Mouse (Mus musculus) 3134 (cell line): ENCODE measurements around the gene Il2ra.

ENCODE experiments used
- DNase-seq: peaks from one replicate; pipeline ENCODE4 v3.0.0-alpha.2; 2011; ENCODE audit warnings: low spot score; ENCODE audit not compliant: insufficient read length; ENCODE audit errors: extremely low read depth

Gene Il2ra

DNA sequence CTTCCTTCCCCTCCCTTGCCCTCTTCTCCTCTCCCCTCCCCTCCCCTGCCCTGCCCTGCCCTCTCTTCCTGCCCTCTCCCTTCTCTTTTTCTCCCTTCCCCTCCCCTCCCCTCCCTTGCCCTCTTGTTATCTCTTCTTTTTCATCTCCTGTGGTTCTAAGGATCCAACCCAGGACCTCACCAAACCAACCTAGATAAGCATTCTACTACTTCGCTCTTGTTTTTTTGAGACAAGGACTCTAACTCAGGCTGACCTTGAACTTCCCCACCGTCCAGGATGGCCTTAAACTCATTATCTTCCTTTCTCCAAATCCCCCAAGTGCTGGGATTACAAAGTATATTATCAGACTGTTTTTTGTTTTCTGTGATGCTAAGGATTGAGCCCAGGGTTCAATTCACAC, 10.2 kb downstream of the Il2ra start:
- no peak for DNase-seq

GRCm38 (mm10) chr2:11653330-11653729, 10.7 kb downstream of the Il2ra start:
- no peak for DNase-seq

DNA sequence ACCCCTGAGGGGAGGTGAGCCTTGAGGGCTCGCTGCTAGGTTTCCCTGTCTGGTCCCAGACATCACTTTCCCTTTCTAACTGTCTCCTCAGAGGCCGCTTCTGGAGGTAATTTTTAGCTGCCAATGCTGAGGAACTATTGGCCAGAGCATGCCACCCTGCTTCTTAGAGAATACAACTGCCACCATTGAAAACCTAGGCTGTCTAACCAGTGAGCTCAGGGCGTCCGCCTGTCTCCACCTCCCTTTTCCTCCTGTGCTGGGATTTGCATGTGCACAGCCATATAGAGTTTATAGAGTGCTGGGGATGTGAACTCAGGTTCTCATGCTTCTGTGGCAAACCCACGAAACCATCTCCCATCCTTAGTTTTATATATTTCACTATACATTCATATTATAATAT, 11.2 kb downstream of the Il2ra start:
- DNase-seq: no peak

- DNase-seq: peak; percentile 54
Observed at GRCm38 (mm10) chr2:11654990-11655931, 12.7 kb downstream of the Il2ra start.

DNA sequence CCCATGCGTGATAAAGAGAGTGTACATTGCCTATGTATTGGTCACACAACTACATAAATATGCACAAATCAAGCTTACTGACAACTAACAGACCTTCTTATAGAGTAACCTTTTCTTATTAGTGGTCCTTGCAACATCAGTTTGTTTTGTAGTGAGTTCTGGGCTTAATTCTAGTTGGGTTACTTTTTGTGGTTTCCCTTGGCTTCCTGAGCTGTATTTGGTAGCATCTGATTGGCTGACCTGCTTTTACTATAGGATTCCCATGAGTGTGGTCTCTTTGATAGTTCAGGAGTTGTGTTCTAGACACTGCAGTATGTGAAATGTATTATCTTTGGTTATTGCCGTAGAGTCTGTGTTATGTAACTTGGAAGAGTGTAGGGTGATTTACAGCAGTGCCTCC, 15.0 kb downstream of the Il2ra start:
- no peak for DNase-seq

DNA sequence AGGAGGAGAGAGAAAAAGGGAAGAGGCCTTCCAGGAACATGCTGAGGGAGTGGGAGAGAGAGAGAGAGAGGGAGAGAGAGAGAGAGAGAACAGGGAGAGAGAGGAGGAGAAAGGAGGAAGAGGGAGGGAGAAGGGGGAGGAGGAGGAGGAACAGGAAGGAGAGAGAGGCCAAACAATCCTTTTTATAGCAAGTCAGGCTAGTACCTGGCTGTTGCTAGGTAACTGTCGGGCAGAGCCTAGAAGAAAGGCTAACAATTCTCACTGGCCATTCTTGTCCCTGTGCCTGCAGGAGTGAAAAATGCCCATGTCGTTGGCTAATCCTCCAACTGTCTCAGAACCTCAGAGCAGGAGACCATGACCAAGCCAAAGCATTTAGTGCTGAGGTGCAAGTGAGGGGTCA, 16.7 kb downstream of the Il2ra start:
- no peak for DNase-seq

- no peak for DNase-seq
Observed at GRCm38 (mm10) chr2:11662143-11662906, 19.7 kb downstream of the Il2ra start.

GRCm38 (mm10) chr2:11662907-11663230, 20.3 kb downstream of the Il2ra start:
- no peak for DNase-seq

GRCm38 (mm10) chr2:11663961-11664360, 21.4 kb downstream of the Il2ra start:
- peak; percentile 7 for DNase-seq

DNA sequence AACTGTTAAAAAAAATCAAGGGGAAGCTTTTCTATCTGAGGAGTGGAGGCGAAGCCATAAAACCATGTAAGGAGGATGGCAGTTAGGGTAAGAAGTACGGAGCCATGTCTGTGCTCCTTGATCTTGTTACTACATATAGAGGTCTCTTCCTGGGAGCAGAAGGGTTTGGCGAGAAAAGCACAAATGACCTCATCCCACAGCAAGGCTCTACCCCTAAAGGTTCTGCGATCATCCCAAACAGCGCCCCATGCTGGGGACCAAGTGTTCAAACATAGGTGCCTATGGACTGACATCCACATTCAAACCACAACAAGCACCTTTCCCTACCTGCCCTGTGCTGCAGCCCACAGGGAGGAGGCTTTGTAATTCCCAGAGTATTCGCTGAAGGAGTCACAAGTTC, 21.8 kb downstream of the Il2ra start:
- DNase-seq: no peak

GRCm38 (mm10) chr2:11664806-11665205, 22.2 kb downstream of the Il2ra start:
- DNase-seq: no peak

DNA sequence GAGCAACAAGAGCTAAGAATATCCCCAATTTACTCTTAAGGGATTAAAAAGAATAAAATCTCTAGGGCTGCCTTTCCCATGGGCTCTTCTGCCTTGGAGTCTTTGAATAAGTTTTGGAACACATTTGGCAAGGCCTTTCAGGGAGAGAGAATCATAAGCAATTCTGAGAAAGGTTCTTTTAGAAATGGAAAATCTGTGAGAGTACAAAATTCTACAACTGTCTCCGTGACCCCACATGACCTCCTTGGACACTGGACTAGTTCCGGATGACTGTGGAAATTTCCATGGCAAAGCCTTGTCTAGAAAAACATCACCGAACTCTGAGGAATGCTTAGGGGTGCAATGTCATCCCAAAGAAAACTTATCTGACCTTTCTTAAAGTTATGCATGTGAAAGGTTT, 22.7 kb downstream of the Il2ra start:
- DNase-seq: no peak

DNA sequence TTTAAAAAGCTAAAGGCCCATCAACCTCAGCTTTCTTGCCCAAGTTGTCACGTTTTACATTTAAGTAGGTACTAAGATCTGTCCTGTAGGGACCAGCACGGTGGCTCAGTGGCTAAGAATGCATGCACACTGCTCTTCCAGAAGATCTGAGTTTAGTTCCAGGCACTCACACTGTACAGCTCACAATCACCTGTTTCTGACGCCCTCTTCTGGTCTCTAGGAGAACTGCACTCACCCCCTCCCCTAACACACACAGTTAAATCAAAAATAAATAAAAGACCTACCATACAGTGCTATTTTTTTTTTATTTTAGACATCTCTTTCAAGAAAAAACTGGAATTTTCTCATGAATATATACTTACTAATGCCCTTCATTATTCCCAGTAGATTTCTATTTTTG, 29.5 kb downstream of the Il2ra start:
- DNase-seq: no peak

DNA sequence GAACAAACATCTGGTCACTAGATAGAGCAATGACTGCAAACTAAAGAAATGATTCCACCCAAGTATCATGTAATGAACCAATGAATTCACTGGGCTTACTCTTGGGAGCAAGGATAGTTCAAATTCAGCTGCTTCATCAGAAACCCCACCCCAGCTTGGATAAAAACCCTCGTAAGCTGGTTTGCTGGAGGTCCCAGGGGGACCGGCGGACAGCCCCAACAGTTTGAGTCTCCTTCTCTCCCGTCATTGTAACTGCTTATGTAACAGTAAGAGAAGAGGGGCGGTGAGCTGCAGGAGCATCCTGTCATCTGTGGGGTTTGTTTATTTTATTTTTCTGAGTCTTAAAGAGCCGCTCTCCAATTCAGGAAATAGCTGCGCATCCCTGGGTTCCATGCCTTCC, 37.0 kb downstream of the Il2ra start:
- DNase-seq: no peak

DNA sequence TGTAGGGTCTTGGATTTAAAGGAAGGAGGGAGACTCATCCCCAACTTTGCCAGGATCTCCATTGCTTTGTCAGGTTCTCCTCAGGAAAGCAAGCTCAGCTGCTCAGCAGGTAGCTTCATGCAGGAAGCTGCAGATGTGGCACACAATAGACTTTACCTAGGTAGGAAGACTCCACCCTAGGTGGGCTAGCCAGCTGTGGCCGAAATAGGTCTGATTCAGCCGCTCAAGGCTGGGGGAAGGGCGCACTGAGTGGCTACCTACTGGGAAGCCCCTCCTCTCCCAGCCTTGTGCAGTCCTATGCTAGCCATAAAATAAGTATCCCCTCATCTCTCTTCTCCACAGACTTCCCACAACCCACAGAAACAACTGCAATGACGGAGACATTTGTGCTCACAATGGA, 40.1 kb downstream of the Il2ra start:
- DNase-seq: no peak

DNA sequence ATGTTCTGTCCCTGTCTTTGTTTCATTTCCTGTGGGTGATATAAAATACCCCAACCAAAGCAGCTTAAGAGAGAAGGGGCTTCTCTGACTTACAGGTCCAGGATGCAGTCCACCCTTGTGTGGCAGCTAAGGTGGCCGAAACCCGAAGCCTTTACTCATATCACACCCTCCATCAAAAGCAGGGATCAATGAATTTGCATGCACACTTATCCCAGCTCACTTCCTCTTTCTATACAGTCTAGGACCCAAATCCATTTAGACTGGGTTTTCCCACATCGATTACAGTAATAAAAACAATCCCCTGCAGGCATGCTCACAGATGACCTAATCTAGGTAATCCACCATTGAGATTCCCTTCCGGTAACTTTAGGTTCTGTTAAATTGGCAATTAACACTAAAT, 43.9 kb downstream of the Il2ra start:
- no peak for DNase-seq

DNA sequence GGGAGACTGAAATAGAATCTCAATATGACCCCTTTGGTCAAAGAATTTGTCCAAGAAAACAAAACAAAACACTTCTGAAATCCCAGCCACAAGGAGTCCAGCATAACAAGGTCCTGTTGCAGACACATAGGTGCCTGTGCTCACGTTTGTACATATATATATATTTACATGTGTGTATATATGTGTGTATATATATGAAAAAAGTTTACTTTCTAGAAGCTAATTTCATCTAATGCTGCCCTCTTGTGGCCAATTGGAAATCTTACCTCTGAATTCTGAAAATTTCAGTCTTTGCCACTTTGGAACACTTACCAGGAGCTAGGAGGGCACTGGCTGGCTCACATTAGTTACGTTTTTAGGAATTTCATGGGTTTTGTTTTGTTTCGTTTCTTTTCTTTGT, 44.8 kb downstream of the Il2ra start:
- DNase-seq: no peak

- DNase-seq: no peak
Observed at GRCm38 (mm10) chr2:11690201-11690890, 47.7 kb downstream of the Il2ra start.

DNA sequence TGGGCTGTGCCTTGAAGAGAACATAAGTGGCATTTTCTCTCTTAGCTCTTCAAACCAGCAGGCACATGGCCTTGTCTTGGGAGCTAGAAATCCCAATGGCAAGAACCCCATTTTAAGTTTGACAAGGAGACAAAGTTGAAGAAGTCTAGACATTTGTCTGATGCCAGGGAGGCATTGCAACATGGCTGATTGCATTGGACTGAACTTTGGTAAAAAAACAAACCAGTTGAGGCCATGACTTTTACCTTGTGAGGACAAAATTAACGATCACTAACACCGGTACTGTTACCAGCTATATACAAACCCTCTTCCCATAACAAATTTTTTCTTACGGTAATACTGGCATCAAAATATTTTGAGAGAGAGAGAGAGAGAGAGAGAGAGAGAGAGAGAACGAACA, 50.7 kb downstream of the Il2ra start:
- no peak for DNase-seq

- DNase-seq: no peak
Observed at GRCm38 (mm10) chr2:11694104-11694503, 51.5 kb downstream of the Il2ra start.

DNA sequence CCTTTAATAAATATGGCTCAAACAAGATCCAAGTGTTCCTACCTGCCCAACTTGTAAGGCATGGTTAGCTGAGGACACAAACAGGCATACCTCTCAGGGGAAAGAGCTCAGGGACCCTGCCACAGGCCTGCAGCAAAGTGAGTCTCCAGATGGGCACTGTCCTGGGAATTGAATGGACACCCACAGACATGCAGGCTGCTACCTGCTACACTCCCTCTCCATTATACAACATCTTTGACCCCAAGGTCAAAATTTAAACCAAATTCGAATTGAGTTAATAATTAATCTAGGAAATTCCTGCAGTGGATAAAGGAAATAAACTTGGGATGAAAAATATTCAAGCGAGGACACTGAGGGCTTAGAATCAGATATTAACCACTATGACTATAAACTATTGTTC, 53.3 kb downstream of the Il2ra start:
- DNase-seq: no peak
